Mouse (Mus musculus) forebrain, embryonic 12.5 days (tissue): ENCODE measurements at regions not wholly inside any gene's neighbourhood (a gene's known extent, or its start where the extent isn't known, plus 50 kb on each side); places are given as distances from the start of the nearest gene placed in this dataset.

ENCODE experiments used
- ATAC-seq: fragments of 200-750 bp; cut with Nextera tagmentation; 2 replicates; pipeline ENCODE4 v1.8.0; 2017; ENCODE audit warnings: moderate TSS enrichment; ENCODE audit not compliant: low FRiP score
- H3K27ac ChIP-seq: fragments of 300-500 bp; sonication (generic); 2 replicates; pipeline ENCODE4 v1.5.1; 2016; ENCODE audit warnings: mild to moderate bottlenecking
- H3K27me3 ChIP-seq: fragments of 300-500 bp; sonication (generic); 2 replicates; pipeline ENCODE4 v1.6.1; 2016; ENCODE audit warnings: mild to moderate bottlenecking
- H3K36me3 ChIP-seq: fragments of 300-500 bp; sonication (generic); replicated peaks from 2 replicates; pipeline ENCODE4 v1.6.1; 2016; ENCODE audit warnings: mild to moderate bottlenecking
- H3K4me1 ChIP-seq: fragments of 300-500 bp; sonication (generic); 2 replicates; pipeline ENCODE4 v1.6.1; 2016
- H3K4me2 ChIP-seq: fragments of 300-500 bp; sonication (generic); 2 replicates; pipeline ENCODE4 v1.6.1; 2016; ENCODE audit warnings: mild to moderate bottlenecking, moderate library complexity
- H3K4me3 ChIP-seq: fragments of 300-500 bp; sonication (generic); replicated peaks from 2 replicates; pipeline ENCODE4 v1.5.1; 2016; ENCODE audit warnings: mild to moderate bottlenecking
- H3K9ac ChIP-seq: fragments of 300-500 bp; sonication (generic); 2 replicates; pipeline ENCODE4 v1.6.1; 2016; ENCODE audit warnings: mild to moderate bottlenecking
- H3K9me3 ChIP-seq: fragments of 300-500 bp; sonication (generic); 2 replicates; pipeline ENCODE4 v1.6.1; 2016
- WGBS: fragments of 180-500 bp; shearing (Covaris S2); methylation state at CpG from one replicate; pipeline ENCODE4 v1.1.7; 2016; 5-methylcytosine and 5-hydroxymethylcytosine counted together

DNA sequence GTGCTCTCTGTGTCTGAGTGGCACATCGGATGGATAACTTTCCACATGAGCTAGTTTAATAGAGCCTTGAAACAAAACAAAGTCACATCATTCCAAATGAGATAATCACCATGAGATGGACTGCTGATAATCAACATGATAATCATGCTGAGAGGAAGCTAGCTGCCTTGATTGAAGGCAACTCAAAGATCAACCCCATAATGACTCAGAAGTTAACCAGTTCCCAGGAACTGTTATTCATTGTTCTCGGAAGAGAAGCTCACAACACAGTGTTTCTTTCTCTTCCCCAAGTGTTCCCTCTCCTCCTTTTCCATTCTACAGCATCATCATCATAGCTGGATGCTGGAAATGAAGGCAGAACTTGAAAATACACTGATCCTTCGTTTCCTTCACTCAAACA lies 674.9 kb upstream of the Adgra3 start:
- no peak for ATAC-seq
- WGBS: 74% methylated on average over 3 of the region's 3 CpGs
- Histone ChIP-seq H3K36me3 (no peaks in the 10 kb centered on the region), H3K27me3 (no peaks in the 10 kb centered on the region), H3K27ac (no peak overlapping the region), H3K4me1 (no peaks in the 10 kb centered on the region), H3K4me3 (no peak overlapping the region), H3K9ac (no peak overlapping the region), H3K9me3 (no peaks in the 10 kb centered on the region), H3K4me2 (no peak overlapping the region)

- 69% methylated on average over 1 of the region's 1 CpGs for WGBS
- ATAC-seq: no peak
Observed at GRCm38 (mm10) chr5:50728337-50729003, 669.7 kb upstream of the Adgra3 start.

GRCm38 (mm10) chr5:50706945-50707663 lies 648.3 kb upstream of the Adgra3 start:
- no peak overlapping the region for H3K9ac ChIP-seq
- no peak overlapping the region for H3K27ac ChIP-seq
- H3K27me3 ChIP-seq: no peaks in the 10 kb centered on the region
- no peaks in the 10 kb centered on the region for H3K36me3 ChIP-seq
- no peak overlapping the region for H3K4me3 ChIP-seq
- no peaks in the 10 kb centered on the region for H3K4me1 ChIP-seq
- 68% methylated on average over 2 of the region's 2 CpGs for WGBS
- no peak for ATAC-seq
- H3K9me3 ChIP-seq: no peaks in the 10 kb centered on the region
- no peak overlapping the region for H3K4me2 ChIP-seq

More at GRCm38 (mm10) chr5:50728337-50729003, 669.7 kb upstream of the Adgra3 start:
- no peaks in the 10 kb centered on the region for H3K9me3 ChIP-seq
- no peak overlapping the region for H3K9ac ChIP-seq
- H3K36me3 ChIP-seq: no peaks in the 10 kb centered on the region
- no peaks in the 10 kb centered on the region for H3K27me3 ChIP-seq
- no peak overlapping the region for H3K27ac ChIP-seq
- H3K4me1 ChIP-seq: no peaks in the 10 kb centered on the region
- H3K4me3 ChIP-seq: no peak overlapping the region
- no peak overlapping the region for H3K4me2 ChIP-seq

GRCm38 (mm10) chr5:50698084-50698483 lies 639.3 kb upstream of the Adgra3 start:
- H3K27me3 ChIP-seq: no peaks in the 10 kb centered on the region
- H3K9ac ChIP-seq: no peak overlapping the region
- H3K4me2 ChIP-seq: no peak overlapping the region
- H3K9me3 ChIP-seq: no peaks in the 10 kb centered on the region
- H3K27ac ChIP-seq: no peak overlapping the region
- H3K4me1 ChIP-seq: 0 out of 2 replicates have a peak, but pooled peaks cover 4% of the 10 kb centered on the region
- no peaks in the 10 kb centered on the region for H3K36me3 ChIP-seq
- ATAC-seq: peak; percentile 41; the same call in 1 of the 2 replicates
- H3K4me3 ChIP-seq: no peak overlapping the region
- WGBS: 5% methylated on average over 2 of the region's 2 CpGs

DNA sequence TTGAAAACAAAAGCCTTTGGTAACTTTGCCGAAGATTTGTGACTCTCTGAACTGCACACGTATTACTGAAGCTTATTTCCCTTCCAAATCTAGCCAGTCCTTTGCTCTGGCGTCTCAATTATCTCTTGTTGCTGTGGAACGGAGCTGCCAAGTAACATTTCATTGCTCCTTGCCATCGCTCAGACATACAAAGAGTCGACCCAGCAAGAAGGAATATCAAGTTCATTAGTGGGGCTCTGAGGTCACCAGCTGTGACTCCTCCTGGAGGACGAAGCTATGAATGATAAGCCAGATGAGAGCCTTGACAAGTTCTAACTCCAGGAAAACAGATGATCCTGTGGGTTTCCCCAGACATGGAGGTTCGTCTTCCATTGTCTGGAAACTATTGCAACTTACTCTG lies 638.8 kb upstream of the Adgra3 start:
- Histone ChIP-seq H3K4me1 (0 out of 2 replicates have a peak, but pooled peaks cover 4% of the 10 kb centered on the region), H3K4me3 (no peak overlapping the region), H3K4me2 (no peak overlapping the region), H3K36me3 (no peaks in the 10 kb centered on the region), H3K27ac (no peak overlapping the region), H3K27me3 (no peaks in the 10 kb centered on the region), H3K9ac (no peak overlapping the region), H3K9me3 (no peaks in the 10 kb centered on the region)
- 41% methylated on average over 8 of the region's 8 CpGs for WGBS
- no peak for ATAC-seq

GRCm38 (mm10) chr5:50688362-50688761 lies 629.6 kb upstream of the Adgra3 start:
- Histone ChIP-seq H3K4me3 (no peak overlapping the region), H3K36me3 (no peaks in the 10 kb centered on the region), H3K27ac (no peak overlapping the region), H3K4me1 (no peaks in the 10 kb centered on the region), H3K4me2 (no peak overlapping the region), H3K9me3 (no peaks in the 10 kb centered on the region), H3K27me3 (no peaks in the 10 kb centered on the region), H3K9ac (no peak overlapping the region)
- ATAC-seq: no peak
- WGBS: 85% methylated on average over 2 of the region's 2 CpGs

GRCm38 (mm10) chr5:50683966-50684365 lies 625.2 kb upstream of the Adgra3 start:
- Histone ChIP-seq H3K9me3 (no peaks in the 10 kb centered on the region), H3K4me1 (no peaks in the 10 kb centered on the region), H3K9ac (no peak overlapping the region), H3K36me3 (no peaks in the 10 kb centered on the region), H3K4me3 (no peak overlapping the region), H3K27ac (no peak overlapping the region), H3K27me3 (no peaks in the 10 kb centered on the region), H3K4me2 (no peak overlapping the region)
- ATAC-seq: no peak
- 87% methylated on average over 5 of the region's 5 CpGs for WGBS

- no peaks in the 10 kb centered on the region for H3K27me3 ChIP-seq
- H3K9ac ChIP-seq: no peak overlapping the region
- no peak overlapping the region for H3K27ac ChIP-seq
- H3K4me3 ChIP-seq: no peak overlapping the region
- no peaks in the 10 kb centered on the region for H3K9me3 ChIP-seq
- no peak for ATAC-seq
- H3K4me1 ChIP-seq: no peaks in the 10 kb centered on the region
- no peaks in the 10 kb centered on the region for H3K36me3 ChIP-seq
- no peak overlapping the region for H3K4me2 ChIP-seq
Observed at GRCm38 (mm10) chr5:50636539-50636938, 577.7 kb upstream of the Adgra3 start.

GRCm38 (mm10) chr5:50626648-50627047 lies 567.8 kb upstream of the Adgra3 start:
- Histone ChIP-seq H3K9ac (no peak overlapping the region), H3K27me3 (no peaks in the 10 kb centered on the region), H3K4me1 (no peaks in the 10 kb centered on the region), H3K9me3 (no peaks in the 10 kb centered on the region), H3K4me3 (no peak overlapping the region), H3K4me2 (no peak overlapping the region), H3K36me3 (no peaks in the 10 kb centered on the region), H3K27ac (no peak overlapping the region)
- 61% methylated on average over 6 of the region's 6 CpGs for WGBS
- peak; percentile 84; the same call in 1 of the 2 replicates for ATAC-seq

DNA sequence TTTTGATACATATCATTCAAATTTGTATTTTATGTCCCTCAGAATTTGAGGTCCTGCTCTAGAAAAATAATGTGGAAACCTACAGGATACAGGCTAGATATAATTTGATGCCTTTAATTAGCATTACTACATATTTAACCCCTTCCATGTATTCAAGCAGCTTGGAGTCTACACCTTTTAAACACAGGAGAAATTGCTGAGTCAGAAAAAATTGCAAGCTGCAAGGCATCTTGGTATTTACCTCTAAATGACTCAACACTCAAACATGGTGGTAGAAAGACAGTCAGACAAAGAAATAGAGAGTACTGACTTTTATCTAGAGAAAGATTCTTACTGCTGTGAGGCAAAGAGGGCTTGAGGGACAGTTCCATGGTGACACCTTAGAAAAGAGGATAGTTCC lies 565.4 kb upstream of the Adgra3 start:
- Histone ChIP-seq H3K4me2 (no peak overlapping the region), H3K4me1 (no peaks in the 10 kb centered on the region), H3K9me3 (no peaks in the 10 kb centered on the region), H3K9ac (no peak overlapping the region), H3K4me3 (no peak overlapping the region), H3K27me3 (no peaks in the 10 kb centered on the region), H3K27ac (no peak overlapping the region), H3K36me3 (no peaks in the 10 kb centered on the region)
- no peak for ATAC-seq
